ENCODE assay signal across 16 mouse cellular contexts in the genomic region with DNA sequence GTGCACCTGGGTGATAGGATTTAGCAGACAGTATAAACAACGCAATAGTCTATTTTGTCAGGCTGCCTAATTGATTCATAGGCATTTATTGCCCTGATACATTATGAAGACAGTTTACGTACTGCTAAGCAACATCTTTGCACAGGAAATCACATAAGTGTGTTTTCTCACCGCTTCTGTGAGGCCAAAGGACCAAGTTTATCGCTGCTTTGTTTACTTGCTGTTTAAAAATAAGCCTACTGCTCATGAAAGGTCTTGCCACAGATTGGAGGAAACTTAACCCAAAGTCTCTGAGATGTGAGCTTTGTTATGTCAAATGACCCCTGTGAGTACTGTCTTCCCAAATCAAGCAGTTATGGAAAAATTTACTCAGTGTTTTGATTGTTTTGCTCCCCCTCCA.
"Had no signal": no experiment of that assay in that cellular context is flagged by ENCODE, and none has a peak within 500 bp of the region (broad histone marks: within the 10 kb centered on the region; RNA-seq: fewer than 3 reads in every experiment).

No protein-coding gene starts in this region.

- DNase-seq: liver, postnatal 0 days; lung, embryonic 14.5 days; lung, postnatal 14 days; lung, postnatal 36 days; right cerebral cortex, postnatal 14 days; thymus, adult 2 months; thymus, postnatal 25 days; thymus, postnatal 4 days had no signal

- H3K4me1 ChIP-seq: megakaryocyte, embryonic 14.5 days; midbrain, embryonic 13.5 days; midbrain, embryonic 15.5 days; neural tube, embryonic 12.5 days; stomach, embryonic 15.5 days had no signal

- H3K27me3 ChIP-seq: megakaryocyte, embryonic 14.5 days; midbrain, embryonic 13.5 days; midbrain, embryonic 15.5 days; neural tube, embryonic 12.5 days; stomach, embryonic 15.5 days had no signal

- ATAC-seq: liver, postnatal 0 days; midbrain, embryonic 13.5 days; midbrain, embryonic 15.5 days had no signal

- H3K4me2 ChIP-seq: lung, embryonic 14.5 days; midbrain, embryonic 11.5 days; midbrain, embryonic 13.5 days; midbrain, embryonic 15.5 days; neural tube, embryonic 12.5 days; stomach, embryonic 15.5 days had no signal

- H3K36me3 ChIP-seq: midbrain, embryonic 13.5 days; midbrain, embryonic 15.5 days; neural tube, embryonic 12.5 days; stomach, embryonic 15.5 days had no signal

- H3K9ac ChIP-seq: liver, postnatal 0 days; lung, embryonic 14.5 days; midbrain, embryonic 13.5 days; midbrain, embryonic 15.5 days; neural tube, embryonic 12.5 days; stomach, embryonic 15.5 days had no signal

- H3K27ac ChIP-seq: macrophage; midbrain, embryonic 13.5 days; midbrain, embryonic 15.5 days; neural tube, embryonic 12.5 days; stomach, embryonic 15.5 days; stomach, postnatal 0 days had no signal

- H3K9me3 ChIP-seq: midbrain, embryonic 15.5 days; stomach, embryonic 15.5 days had no signal

- H3K4me3 ChIP-seq: megakaryocyte, embryonic 14.5 days; midbrain, embryonic 13.5 days; midbrain, embryonic 15.5 days; neural tube, embryonic 12.5 days; stomach, embryonic 15.5 days had no signal
